Mouse (Mus musculus) lung, embryonic 15.5 days (tissue): ENCODE results near the gene Calhm4. TPM values are rescaled to one million over a fixed set of nuclear protein-coding genes. Genes with fewer than 3 reads are reported as not detected.

Source experiments
- polyA plus RNA-seq: library from polyadenylated mRNA; unstranded; fragments of >200 nt; fragmentation: Nextera tagmentation; extraction: Ambion mirVana; gene quantifications from 2 replicates; pipeline ENCODE4 v1.2.1, GENCODE M21; 2015

Calhm4 gene
- polyA plus RNA-seq, 1 experiment from 2014 or later = not detected

Other genes with a start within 250 kb of the Calhm4 start
- gene Sult3a1, start 186.6 kb downstream of the Calhm4 start, polyA plus RNA-seq = not detected in 2 replicates
- gene Rsph4a, start 139.2 kb downstream of the Calhm4 start, polyA plus RNA-seq = 0.67 and 0.81 TPM in 2 replicates
- gene Zup1, start 93.0 kb downstream of the Calhm4 start, polyA plus RNA-seq = 16.2 and 19.5 TPM in 2 replicates
- 98.0 and 114 TPM in 2 replicates for gene Rwdd1, start 24.7 kb downstream of the Calhm4 start, polyA plus RNA-seq
- not detected in 2 replicates for gene Trappc3l, start 6.7 kb downstream of the Calhm4 start, polyA plus RNA-seq
- 0.65 and 0.96 TPM in 2 replicates for gene Calhm5, start 52.2 kb upstream of the Calhm4 start, polyA plus RNA-seq
- 1.2 and 1.7 TPM in 2 replicates for gene Calhm6, start 83.7 kb upstream of the Calhm4 start, polyA plus RNA-seq
- 29.0 and 31.2 TPM in 2 replicates for gene Dse, start 163.4 kb upstream of the Calhm4 start, polyA plus RNA-seq
- 67.6 and 69.8 TPM in 2 replicates for gene Tspyl1, start 237.9 kb upstream of the Calhm4 start, polyA plus RNA-seq